Mouse (Mus musculus): ENCODE measurements around the gene Gpr152.

DNA sequence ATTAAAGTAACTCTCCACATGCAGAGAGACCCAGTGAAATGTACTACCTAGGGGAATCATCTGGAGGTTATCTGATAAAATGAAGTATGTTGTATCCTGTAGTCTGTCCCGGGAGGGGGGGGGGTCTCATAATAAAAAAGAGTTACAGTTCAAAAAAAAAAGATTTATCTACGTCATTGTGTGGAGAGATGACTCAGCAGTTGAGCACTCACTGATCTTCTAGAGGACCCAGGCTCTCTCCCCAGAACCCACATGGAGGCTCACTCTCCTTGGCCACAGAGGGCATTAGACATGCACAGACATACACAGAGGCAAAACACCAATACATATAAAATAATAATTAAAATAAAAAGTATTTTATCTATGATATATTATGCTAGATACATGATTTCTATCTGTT, 48.2 kb upstream of the Gpr152 start:
- no peak for TF ChIP-seq CTCF (IDR thresholded peaks at IDR 0.05; ENCODE audit: borderline replicate concordance, insufficient read depth, low read depth, low read length)
- TF ChIP-seq POLR2A (IDR thresholded peaks at IDR 0.05; ENCODE audit: borderline replicate concordance, insufficient read depth, low read length), result no peak
